Mouse (Mus musculus) frontal cortex, adult 2 months (tissue): ENCODE results near the gene Dclk3. TPM values are rescaled to one million over a fixed set of nuclear protein-coding genes. Genes with fewer than 3 reads are reported as not detected.

Experiments
- DNase-seq, 2 experiments: peaks; one replicate each; pipeline ENCODE4 v3.0.0; 2022; ENCODE audit warnings: low spot score in 1 of 2; ENCODE audit errors: extremely low spot score in 1 of 2
- polyA plus RNA-seq: library from polyadenylated mRNA; depleted of rRNA; stranded (reverse); fragments of >200 nt; gene quantifications from 2 replicates; pipeline ENCODE4 v1.2.3, GENCODE M21; 2012

Gene Dclk3
- polyA plus RNA-seq, 1 experiment: 23.8 TPM

GRCm38 (mm10) chr9:111435429-111435828 lies 3.5 kb upstream of the Dclk3 start:
- DNase-seq: no peak

- peak; percentile 63 to 81 for DNase-seq
These were observed 938 bp downstream of the Dclk3 start for GRCm38 (mm10) chr9:111439836-111440201.

- DNase-seq: no peak
These were observed 1.6 kb downstream of the Dclk3 start for GRCm38 (mm10) chr9:111440446-111440845.

- no peak for DNase-seq
These were observed 2.3 kb downstream of the Dclk3 start for GRCm38 (mm10) chr9:111441151-111441550.

GRCm38 (mm10) chr9:111446204-111446603 lies 7.3 kb downstream of the Dclk3 start:
- no peak for DNase-seq

- DNase-seq: no peak
These were observed 10.1 kb downstream of the Dclk3 start for GRCm38 (mm10) chr9:111448976-111449375.

GRCm38 (mm10) chr9:111449880-111450279 lies 11.0 kb downstream of the Dclk3 start:
- DNase-seq: no peak

GRCm38 (mm10) chr9:111450853-111451404 lies 12.0 kb downstream of the Dclk3 start:
- DNase-seq: no peak

- DNase-seq: no peak
These were observed 15.0 kb downstream of the Dclk3 start for GRCm38 (mm10) chr9:111453895-111454294.

GRCm38 (mm10) chr9:111457176-111457935 lies 18.5 kb downstream of the Dclk3 start:
- DNase-seq: no peak

- DNase-seq: no peak
These were observed 19.0 kb downstream of the Dclk3 start for GRCm38 (mm10) chr9:111457936-111458310.

GRCm38 (mm10) chr9:111459466-111459865 lies 20.6 kb downstream of the Dclk3 start:
- no peak for DNase-seq

- DNase-seq: no peak
These were observed 21.4 kb downstream of the Dclk3 start for GRCm38 (mm10) chr9:111460201-111460814.

- no peak for DNase-seq
These were observed 22.7 kb downstream of the Dclk3 start for GRCm38 (mm10) chr9:111461415-111462103.

- no peak for DNase-seq
These were observed 26.8 kb downstream of the Dclk3 start for GRCm38 (mm10) chr9:111465666-111466065.

GRCm38 (mm10) chr9:111473686-111474457 lies 35.0 kb downstream of the Dclk3 start:
- DNase-seq: no peak

GRCm38 (mm10) chr9:111474458-111474745 lies 35.5 kb downstream of the Dclk3 start:
- DNase-seq: no peak

GRCm38 (mm10) chr9:111475281-111475680 lies 36.4 kb downstream of the Dclk3 start:
- DNase-seq: no peak

- no peak for DNase-seq
These were observed 37.1 kb downstream of the Dclk3 start for GRCm38 (mm10) chr9:111475973-111476372.

GRCm38 (mm10) chr9:111476479-111477016 lies 37.7 kb downstream of the Dclk3 start:
- no peak for DNase-seq
